Mouse (Mus musculus): ENCODE results near the gene 1700109H08Rik. TPM values are rescaled to one million over a fixed set of nuclear protein-coding genes. Genes with fewer than 3 reads are reported as not detected.

The 1700109H08Rik gene
- polyA plus RNA-seq, 1 experiment from 2014 or later: 2.2 TPM

DNA sequence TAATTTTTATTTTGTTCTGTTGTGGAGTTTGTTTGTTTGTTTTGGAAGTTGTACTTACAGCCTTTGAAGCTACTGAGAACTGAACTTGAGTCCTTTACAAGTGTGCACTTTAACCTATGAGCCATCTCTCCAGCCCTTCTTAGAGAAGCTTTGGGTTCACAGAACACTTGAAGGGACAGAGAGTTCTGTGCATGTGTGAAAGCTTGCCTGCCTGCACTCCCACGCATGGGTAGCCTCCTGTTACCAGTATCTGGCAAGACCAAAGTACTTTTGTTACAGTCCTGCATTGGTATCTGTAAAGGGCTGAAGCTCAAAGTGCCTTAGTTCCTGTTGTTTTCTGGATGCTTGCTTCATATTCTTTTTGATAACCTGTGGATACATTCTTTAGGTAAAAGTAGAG is 25.1 kb upstream of the 1700109H08Rik start:
- Histone ChIP-seq H3K9ac (no peak overlapping the region), H3K4me3 (no peak overlapping the region), H3K4me1 (replicated peaks) (peaks cover 16% of the 10 kb centered on the region), H3K27me3 (no peaks in the 10 kb centered on the region), H3K9me3 (no peaks in the 10 kb centered on the region), H3K36me3 (0 out of 2 replicates have a peak, but pooled peaks cover 3% of the 10 kb centered on the region), H3K4me2 (no peak overlapping the region), H3K27ac (replicated peaks) (no peak overlapping the region)
- ATAC-seq (ENCODE audit: low FRiP score, low read depth): no peak
- WGBS: 86% methylated on average over 1 of the region's 1 CpGs

- H3K4me3 ChIP-seq: no peak overlapping the region
- no peak overlapping the region for H3K4me2 ChIP-seq
- H3K4me1 ChIP-seq (replicated peaks): no peaks in the 10 kb centered on the region
- no peaks in the 10 kb centered on the region for H3K9me3 ChIP-seq
- WGBS: 98% methylated on average over 1 of the region's 1 CpGs
- H3K27me3 ChIP-seq: no peaks in the 10 kb centered on the region
- ATAC-seq (ENCODE audit: low FRiP score, low read depth): no peak
- H3K27ac ChIP-seq (replicated peaks): no peak overlapping the region
- H3K36me3 ChIP-seq: peaks cover 16% of the 10 kb centered on the region
- no peak overlapping the region for H3K9ac ChIP-seq
Measured at GRCm38 (mm10) chr5:3551481-3551880, 19.9 kb upstream of the 1700109H08Rik start.

DNA sequence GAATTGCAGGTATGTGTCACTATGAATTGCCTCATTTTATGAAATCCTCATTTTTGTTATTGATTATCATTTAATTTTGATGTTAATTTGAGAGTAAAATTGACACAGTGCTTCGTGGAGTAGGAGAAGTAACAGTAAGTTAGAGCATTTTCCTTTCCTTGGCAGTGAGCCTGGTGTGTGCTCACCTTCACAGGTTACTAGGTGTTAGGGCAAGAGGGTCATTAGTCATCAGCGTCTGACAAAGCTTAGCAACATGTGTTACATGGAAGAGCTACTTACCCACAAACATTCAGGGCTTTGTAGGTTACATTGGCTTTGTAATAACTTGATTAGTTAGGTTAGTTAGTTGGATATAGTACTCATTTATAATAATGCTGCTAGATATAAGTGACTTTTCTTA is 17.2 kb upstream of the 1700109H08Rik start:
- ATAC-seq (ENCODE audit: low FRiP score, low read depth): no peak
- no peaks in the 10 kb centered on the region for H3K9me3 ChIP-seq
- H3K36me3 ChIP-seq: peaks cover 32% of the 10 kb centered on the region
- H3K9ac ChIP-seq: no peak overlapping the region
- WGBS: 91% methylated on average over 2 of the region's 2 CpGs
- H3K4me3 ChIP-seq: no peak overlapping the region
- H3K4me1 ChIP-seq (replicated peaks): no peaks in the 10 kb centered on the region
- H3K4me2 ChIP-seq: no peak overlapping the region
- H3K27me3 ChIP-seq: no peaks in the 10 kb centered on the region
- no peak overlapping the region for H3K27ac ChIP-seq (replicated peaks)

DNA sequence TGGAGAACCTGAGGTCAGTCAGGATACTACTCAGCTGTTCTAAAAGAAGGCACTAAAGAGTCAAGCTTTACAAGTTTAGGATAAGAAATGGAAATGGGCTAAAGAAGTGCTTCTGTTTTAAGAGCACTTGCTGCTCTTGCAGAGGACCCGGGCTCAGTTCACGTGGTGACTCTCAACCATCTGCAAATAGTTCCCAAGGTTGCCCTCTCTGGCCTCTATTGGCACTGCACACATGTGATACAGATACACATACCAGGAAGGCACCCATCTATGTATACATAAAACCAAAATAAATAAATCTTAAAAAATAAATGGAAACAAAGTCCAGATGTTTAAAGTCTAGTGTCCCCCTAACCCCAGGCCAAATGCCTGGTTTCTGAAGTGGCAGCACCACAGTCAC is 3.5 kb downstream of the 1700109H08Rik start:
- WGBS: 99% methylated on average over 2 of the region's 2 CpGs
- ATAC-seq (ENCODE audit: low FRiP score, low read depth): no peak
- H3K36me3 ChIP-seq: peaks cover 91% of the 10 kb centered on the region
- no peak overlapping the region for H3K27ac ChIP-seq (replicated peaks)
- no peak overlapping the region for H3K4me3 ChIP-seq
- no peaks in the 10 kb centered on the region for H3K4me1 ChIP-seq (replicated peaks)
- no peaks in the 10 kb centered on the region for H3K9me3 ChIP-seq
- H3K27me3 ChIP-seq: no peaks in the 10 kb centered on the region
- no peak overlapping the region for H3K9ac ChIP-seq
- no peak overlapping the region for H3K4me2 ChIP-seq

DNA sequence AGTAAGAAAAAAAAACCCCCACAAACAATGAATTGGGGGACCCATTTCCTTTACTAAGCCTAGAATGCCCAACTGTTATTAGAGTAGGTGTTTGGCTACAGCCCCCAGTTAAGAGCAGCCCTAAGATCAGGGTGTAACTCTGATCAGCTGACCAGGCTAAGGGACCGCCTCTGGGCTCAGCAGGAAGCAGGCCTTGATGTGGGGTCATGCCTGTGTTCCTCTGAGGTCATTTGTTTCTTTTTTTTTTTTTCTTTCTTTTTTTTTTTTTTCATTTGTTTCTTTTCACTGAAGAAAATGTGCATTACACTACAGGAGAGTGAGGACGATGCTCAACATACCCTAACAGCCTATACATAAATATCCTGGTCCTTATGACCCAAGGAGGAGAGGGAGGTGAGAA is 6.6 kb downstream of the 1700109H08Rik start:
- no peaks in the 10 kb centered on the region for H3K9me3 ChIP-seq
- H3K36me3 ChIP-seq: peaks cover 81% of the 10 kb centered on the region
- WGBS: 91% methylated on average over 2 of the region's 2 CpGs
- no peak overlapping the region for H3K4me2 ChIP-seq
- no peaks in the 10 kb centered on the region for H3K4me1 ChIP-seq (replicated peaks)
- ATAC-seq (ENCODE audit: low FRiP score, low read depth): no peak
- H3K27ac ChIP-seq (replicated peaks): no peak overlapping the region
- no peak overlapping the region for H3K4me3 ChIP-seq
- H3K9ac ChIP-seq: no peak overlapping the region
- H3K27me3 ChIP-seq: no peaks in the 10 kb centered on the region

GRCm38 (mm10) chr5:3579066-3579465 is 7.7 kb downstream of the 1700109H08Rik start:
- peaks cover 78% of the 10 kb centered on the region for H3K36me3 ChIP-seq
- H3K4me2 ChIP-seq: no peak overlapping the region
- no peaks in the 10 kb centered on the region for H3K4me1 ChIP-seq (replicated peaks)
- no peak overlapping the region for H3K27ac ChIP-seq (replicated peaks)
- H3K27me3 ChIP-seq: no peaks in the 10 kb centered on the region
- no peaks in the 10 kb centered on the region for H3K9me3 ChIP-seq
- WGBS: 93% methylated on average over 7 of the region's 7 CpGs
- no peak overlapping the region for H3K4me3 ChIP-seq
- ATAC-seq (ENCODE audit: low FRiP score, low read depth): no peak
- no peak overlapping the region for H3K9ac ChIP-seq

DNA sequence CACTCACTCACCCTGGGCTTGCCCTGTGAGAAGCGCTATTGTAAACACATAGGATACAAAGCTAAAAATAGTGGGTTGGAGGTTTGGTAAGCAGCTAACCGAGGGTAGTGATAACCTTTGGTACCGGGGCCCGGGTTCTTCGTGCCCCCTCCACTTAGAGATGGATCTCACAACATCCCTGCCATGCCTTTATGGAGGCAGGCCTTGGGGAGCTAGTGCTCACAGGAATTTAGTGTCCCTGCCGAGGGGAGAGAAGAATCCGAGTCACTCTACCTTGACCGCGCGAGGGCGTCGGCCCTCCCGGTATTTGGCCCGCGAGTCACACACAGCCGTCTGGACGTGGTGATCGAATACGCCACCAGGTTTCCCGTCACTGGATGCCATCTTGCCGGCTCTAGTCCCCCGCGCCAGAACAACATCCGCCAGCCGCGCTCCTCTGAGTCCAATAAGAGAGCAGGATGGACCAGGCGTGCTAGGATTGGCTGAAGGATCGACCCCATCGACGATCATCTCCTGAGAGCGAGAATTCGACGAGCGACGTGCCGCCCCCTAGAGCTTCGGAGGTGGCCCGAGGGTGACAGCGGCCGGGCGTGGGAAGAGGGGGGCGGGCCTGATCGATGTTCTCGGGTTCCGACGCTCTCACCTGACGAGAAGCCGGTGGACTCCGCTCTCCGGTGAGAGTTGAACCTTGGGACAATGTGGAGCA is 24.5 kb downstream of the 1700109H08Rik start, which contains the start of gene Pex1:
Gene Pex1 (plus strand): TSS at position 374 of the 706 bp plus-strand sequence.
- peak within 1 kb of the TSS; percentile 83 for H3K4me3 ChIP-seq
- WGBS: under 1% methylated on average over 50 of the region's 50 CpGs
- H3K27me3 ChIP-seq: no peaks in the 10 kb centered on the region
- peaks cover 21% of the 10 kb centered on the region for H3K4me1 ChIP-seq (replicated peaks)
- no peaks in the 10 kb centered on the region for H3K9me3 ChIP-seq
- H3K27ac ChIP-seq (replicated peaks): peak within 1 kb of the TSS; percentile 85
- H3K4me2 ChIP-seq: peak within 1 kb of the TSS; percentile 63
- H3K36me3 ChIP-seq: peaks cover 16% of the 10 kb centered on the region
- ATAC-seq (ENCODE audit: low FRiP score, low read depth): peak; percentile 98
- peak within 1 kb of the TSS; percentile 68 for H3K9ac ChIP-seq

GRCm38 (mm10) chr5:3596399-3596766 is 25.0 kb downstream of the 1700109H08Rik start, which contains the start of gene Rbm48:
Gene Rbm48 (minus strand): TSS chr5:3596585.
- Histone ChIP-seq H3K27me3 (no peaks in the 10 kb centered on the region), H3K4me3 (peak within 1 kb of the TSS; percentile 83), H3K36me3 (peaks cover 11% of the 10 kb centered on the region), H3K4me1 (replicated peaks) (peaks cover 21% of the 10 kb centered on the region), H3K4me2 (peak within 1 kb of the TSS; percentile 63), H3K27ac (replicated peaks) (peak within 1 kb of the TSS; percentile 85), H3K9me3 (no peaks in the 10 kb centered on the region), H3K9ac (peak within 1 kb of the TSS; percentile 68)
- WGBS: 1% methylated on average over 31 of the region's 31 CpGs
- peak; percentile 79 for ATAC-seq (ENCODE audit: low FRiP score, low read depth)

- no peak overlapping the region for H3K27ac ChIP-seq (replicated peaks)
- no peaks in the 10 kb centered on the region for H3K9me3 ChIP-seq
- H3K36me3 ChIP-seq: peaks cover 3% of the 10 kb centered on the region; the same call in 1 of the 2 replicates
- no peak for ATAC-seq (ENCODE audit: low FRiP score, low read depth)
- H3K9ac ChIP-seq: peak overlapping the region; percentile 68; the same call in 1 of the 2 replicates
- H3K4me2 ChIP-seq: peak overlapping the region; percentile 63
- H3K4me1 ChIP-seq (replicated peaks): peaks cover 21% of the 10 kb centered on the region
- no peaks in the 10 kb centered on the region for H3K27me3 ChIP-seq
- H3K4me3 ChIP-seq: peak overlapping the region; percentile 83
Measured at GRCm38 (mm10) chr5:3597171-3597570, 25.8 kb downstream of the 1700109H08Rik start.

DNA sequence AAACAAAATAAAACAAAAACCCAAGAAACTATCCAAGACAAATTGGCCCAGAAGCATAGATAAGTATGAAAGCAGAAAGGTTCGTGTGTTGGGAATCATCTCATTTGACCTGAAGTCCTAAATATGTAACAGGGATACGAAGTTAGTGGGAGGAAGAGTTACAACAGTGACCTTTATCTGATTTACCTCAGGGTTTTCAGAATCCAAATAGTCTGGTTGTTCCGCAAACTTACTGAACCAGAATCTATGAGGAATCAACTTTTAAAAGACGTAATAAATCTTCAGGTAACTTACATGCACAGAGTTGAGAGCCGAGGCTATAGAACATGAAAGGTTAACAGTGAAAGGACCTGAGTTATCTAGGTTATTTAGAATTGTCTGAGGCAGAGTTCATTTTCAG is 27.4 kb downstream of the 1700109H08Rik start:
- no peaks in the 10 kb centered on the region for H3K36me3 ChIP-seq
- no peak overlapping the region for H3K4me2 ChIP-seq
- WGBS: 95% methylated on average over 5 of the region's 5 CpGs
- no peak overlapping the region for H3K9ac ChIP-seq
- no peaks in the 10 kb centered on the region for H3K9me3 ChIP-seq
- ATAC-seq (ENCODE audit: low FRiP score, low read depth): no peak
- H3K4me1 ChIP-seq (replicated peaks): peaks cover 21% of the 10 kb centered on the region
- H3K27me3 ChIP-seq: no peaks in the 10 kb centered on the region
- H3K27ac ChIP-seq (replicated peaks): no peak overlapping the region
- no peak overlapping the region for H3K4me3 ChIP-seq

DNA sequence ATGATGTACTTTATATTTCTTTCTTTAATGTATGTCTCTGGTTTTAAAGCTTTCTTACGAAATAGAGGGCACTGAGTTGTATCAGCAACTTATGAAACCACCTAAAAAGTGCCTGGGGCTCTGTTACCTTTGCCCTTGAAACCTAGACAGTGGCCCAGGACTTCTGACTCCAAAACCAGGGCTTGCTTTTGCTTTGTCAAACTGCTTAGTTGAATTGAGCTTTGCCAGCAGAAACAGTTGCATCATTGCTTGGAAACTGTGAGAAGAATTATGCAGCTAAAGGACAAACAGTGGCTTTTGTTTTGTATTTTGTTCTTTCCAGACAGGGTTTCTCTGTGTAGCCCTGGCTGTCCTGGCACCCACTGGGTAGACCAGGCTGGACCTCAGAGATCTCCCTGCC is 28.9 kb downstream of the 1700109H08Rik start:
- 85% methylated on average over 1 of the region's 1 CpGs for WGBS
- Histone ChIP-seq H3K4me3 (no peak overlapping the region), H3K4me1 (replicated peaks) (peaks cover 10% of the 10 kb centered on the region), H3K9ac (no peak overlapping the region), H3K9me3 (no peaks in the 10 kb centered on the region), H3K27ac (replicated peaks) (no peak overlapping the region), H3K4me2 (no peak overlapping the region), H3K27me3 (no peaks in the 10 kb centered on the region), H3K36me3 (peaks cover 9% of the 10 kb centered on the region)
- no peak for ATAC-seq (ENCODE audit: low FRiP score, low read depth)

DNA sequence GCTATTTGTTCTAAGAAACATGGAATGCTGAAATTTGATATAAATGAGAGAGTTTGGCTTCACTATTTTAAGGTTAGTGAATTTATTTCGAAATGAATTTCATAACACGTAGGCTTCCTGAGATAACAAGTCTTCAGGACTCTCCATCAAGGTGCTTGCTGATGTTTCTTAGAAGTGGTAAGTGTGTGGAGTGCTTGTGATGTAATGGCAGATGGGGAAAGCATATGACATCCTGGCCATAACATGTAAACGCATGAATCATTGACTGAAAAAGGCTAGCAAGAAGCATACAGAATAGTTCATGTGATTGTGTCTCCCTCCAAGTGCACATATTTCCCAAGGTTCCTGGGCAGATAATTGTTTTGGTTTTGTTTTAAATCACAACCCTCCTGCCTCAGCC is 29.4 kb downstream of the 1700109H08Rik start:
- Histone ChIP-seq H3K36me3 (peaks cover 14% of the 10 kb centered on the region), H3K4me1 (replicated peaks) (peaks cover 9% of the 10 kb centered on the region), H3K27me3 (no peaks in the 10 kb centered on the region), H3K9me3 (no peaks in the 10 kb centered on the region), H3K27ac (replicated peaks) (no peak overlapping the region), H3K4me2 (no peak overlapping the region), H3K4me3 (no peak overlapping the region), H3K9ac (no peak overlapping the region)
- ATAC-seq (ENCODE audit: low FRiP score, low read depth): no peak
- WGBS: 93% methylated on average over 3 of the region's 3 CpGs

GRCm38 (mm10) chr5:3607114-3607513 is 35.7 kb downstream of the 1700109H08Rik start:
- ATAC-seq (ENCODE audit: low FRiP score, low read depth): no peak
- no peak overlapping the region for H3K27ac ChIP-seq (replicated peaks)
- H3K9me3 ChIP-seq: no peaks in the 10 kb centered on the region
- no peak overlapping the region for H3K4me3 ChIP-seq
- H3K4me1 ChIP-seq (replicated peaks): no peaks in the 10 kb centered on the region
- no peak overlapping the region for H3K9ac ChIP-seq
- H3K27me3 ChIP-seq: no peaks in the 10 kb centered on the region
- 96% methylated on average over 9 of the region's 9 CpGs for WGBS
- no peak overlapping the region for H3K4me2 ChIP-seq
- H3K36me3 ChIP-seq: peaks cover 50% of the 10 kb centered on the region

Data from hindbrain, embryonic 15.5 days (tissue).